Mouse (Mus musculus): ENCODE data around the gene Krt25.

Gene Krt25

GRCm38 (mm10) chr11:99279986-99280385 is 42.8 kb downstream of the Krt25 start:
- DNase-seq (ENCODE audit: low read depth, low spot score), result no peak

GRCm38 (mm10) chr11:99276786-99277185 is 46.0 kb downstream of the Krt25 start:
- DNase-seq (ENCODE audit: low read depth, low spot score), result no peak

- no peak for DNase-seq (ENCODE audit: low read depth, low spot score)
Measured at GRCm38 (mm10) chr11:99275624-99276023, 47.1 kb downstream of the Krt25 start.

GRCm38 (mm10) chr11:99272721-99273120 is 50.0 kb downstream of the Krt25 start:
- no peak for DNase-seq (ENCODE audit: low read depth, low spot score)

- DNase-seq (ENCODE audit: low read depth, low spot score), result no peak
Measured at GRCm38 (mm10) chr11:99269192-99269591, 53.6 kb downstream of the Krt25 start.

GRCm38 (mm10) chr11:99265796-99266195 is 57.0 kb downstream of the Krt25 start:
- peak; percentile 27 for DNase-seq (ENCODE audit: low read depth, low spot score)

Measured in ZHBTc4 (cell line).